21 mouse cellular contexts compared by ENCODE assay signal in the genomic region with DNA sequence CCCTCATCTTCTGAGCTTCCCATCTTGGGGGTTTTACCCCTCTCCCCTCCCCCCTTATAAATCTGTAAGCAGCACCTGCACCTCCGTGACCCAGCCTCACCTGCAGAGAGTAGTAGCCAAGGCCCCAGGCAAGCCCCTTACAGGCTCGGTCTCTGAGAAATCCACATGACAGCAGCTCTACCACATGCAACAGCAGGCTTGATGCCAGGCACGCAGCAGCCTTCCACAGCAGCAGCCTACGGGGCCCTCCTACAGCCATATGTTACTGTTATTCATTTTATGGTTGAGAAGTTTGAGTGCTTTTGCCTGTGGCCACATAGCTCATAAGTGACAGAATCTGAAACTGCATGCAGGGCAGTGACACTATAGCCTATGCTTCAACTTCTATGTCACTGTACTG. TPM values are rescaled to one million over a fixed set of nuclear protein-coding genes. Genes with fewer than 3 reads are reported as not detected.
DNase-seq lines count a peak whose midpoint lies in the region; ATAC-seq and TF ChIP-seq lines count a peak whose summit lies in the region.
"Had no signal": no experiment of that assay in that cellular context is flagged by ENCODE, and none has a peak within 500 bp of the region (broad histone marks: within the 10 kb centered on the region; RNA-seq: fewer than 3 reads in every experiment).

No protein-coding gene starts in this region.

- H3K4me2 ChIP-seq in midbrain, embryonic 16.5 days (ENCODE audit: low read length): no peak overlapping the region
- H3K4me2 ChIP-seq in heart, embryonic 11.5 days: no peak overlapping the region
- H3K4me2 ChIP-seq: embryonic facial prominence, embryonic 15.5 days; limb, embryonic 12.5 days; liver, embryonic 15.5 days; neural tube, embryonic 12.5 days had no signal

- H3K36me3 ChIP-seq in midbrain, embryonic 16.5 days (ENCODE audit: control insufficient read depth, insufficient read depth, low read length): peaks cover 61% of the 10 kb centered on the region
- H3K36me3 ChIP-seq in heart, embryonic 11.5 days (ENCODE audit: control insufficient read depth, insufficient read depth, low read length): peaks cover 44% of the 10 kb centered on the region

- DNase-seq in frontal cortex, postnatal 25 days (ENCODE audit: low spot score in 2 of 2): no peak
- DNase-seq in layer of hippocampus, adult 2 months (ENCODE audit: low spot score in 2 of 2): peak; percentile 74 to 83
- DNase-seq in left cerebral cortex, postnatal 10 days (ENCODE audit: extremely low spot score in 1 of 2, low spot score in 2 of 2): peak; percentile 68 to 72
- peak; percentile 80 to 84 for DNase-seq in right cerebral cortex, postnatal 36 days (ENCODE audit: low spot score in 2 of 2)
- DNase-seq in embryo, embryonic 10.5 days (ENCODE audit: low spot score): no peak
- DNase-seq: adrenal gland, adult 8-10 months; B cell, adult 2 months; heart, adult 18-20 months; heart, postnatal 14 days; lung, postnatal 36 days; midbrain, embryonic 14.5 days; thymus, adult 2 months had no signal

- H3K4me1 ChIP-seq in midbrain, embryonic 16.5 days (ENCODE audit: control insufficient read depth, insufficient read depth, low read length): no peaks in the 10 kb centered on the region
- no peaks in the 10 kb centered on the region for H3K4me1 ChIP-seq in heart, embryonic 11.5 days (ENCODE audit: control insufficient read depth, insufficient read depth, low read length)
- H3K4me1 ChIP-seq: embryonic facial prominence, embryonic 15.5 days; liver, embryonic 15.5 days; neural tube, embryonic 12.5 days had no signal

- H3K27me3 ChIP-seq in midbrain, embryonic 16.5 days (ENCODE audit: control insufficient read depth, insufficient read depth, low read depth, low read length): no peaks in the 10 kb centered on the region
- no peaks in the 10 kb centered on the region for H3K27me3 ChIP-seq in heart, embryonic 11.5 days (ENCODE audit: control insufficient read depth, insufficient read depth, low read length)
- H3K27me3 ChIP-seq: embryonic facial prominence, embryonic 15.5 days; limb, embryonic 12.5 days; liver, embryonic 15.5 days; neural tube, embryonic 12.5 days had no signal

- H3K4me3 ChIP-seq in layer of hippocampus, adult 2 months: no peak overlapping the region
- H3K4me3 ChIP-seq in midbrain, embryonic 16.5 days (ENCODE audit: low read depth, low read length): no peak overlapping the region
- H3K4me3 ChIP-seq in heart, embryonic 11.5 days (ENCODE audit: low read depth, low read length): no peak overlapping the region
- H3K4me3 ChIP-seq: embryonic facial prominence, embryonic 15.5 days; limb, embryonic 12.5 days; liver, embryonic 15.5 days; neural tube, embryonic 12.5 days had no signal

- H3K9ac ChIP-seq in midbrain, embryonic 16.5 days (ENCODE audit: low read depth, low read length): no peak overlapping the region
- no peak overlapping the region for H3K9ac ChIP-seq in heart, embryonic 11.5 days (ENCODE audit: low read depth, low read length)
- H3K9ac ChIP-seq: embryonic facial prominence, embryonic 15.5 days; limb, embryonic 12.5 days; liver, embryonic 15.5 days; neural tube, embryonic 12.5 days had no signal

- intact Hi-C loops in left cerebral cortex, postnatal 10 days (cut with DNase I): no loop called here

- no peak for TF ChIP-seq CTCF in layer of hippocampus, adult 2 months (conservative IDR thresholded peaks at IDR 0.05)

- WGBS in midbrain, embryonic 16.5 days: 96% methylated on average over 4 of the region's 4 CpGs
- WGBS in heart, embryonic 11.5 days (ENCODE audit: insufficient replicate concordance): 89% methylated on average over 4 of the region's 4 CpGs

- peak overlapping the region; percentile 85 for H3K27ac ChIP-seq in layer of hippocampus, adult 2 months
- no peak overlapping the region for H3K27ac ChIP-seq in midbrain, embryonic 16.5 days (ENCODE audit: low read length)
- H3K27ac ChIP-seq in heart, embryonic 11.5 days (ENCODE audit: low read depth, low read length): no peak overlapping the region
- H3K27ac ChIP-seq: embryonic facial prominence, embryonic 15.5 days; kidney, postnatal 0 days; limb, embryonic 12.5 days; liver, embryonic 15.5 days; neural tube, embryonic 12.5 days had no signal

- ATAC-seq in frontal cortex, adult (ENCODE audit: low TSS enrichment): peak; percentile 76
- ATAC-seq in midbrain, embryonic 16.5 days: no peak
- no peak for ATAC-seq in heart, embryonic 11.5 days (replicated peaks; ENCODE audit: insufficient number of reproducible peaks, low FRiP score, low TSS enrichment)
- ATAC-seq: inflammation-experienced regulatory T-cells, adult 6 months had no signal

- no peaks in the 10 kb centered on the region for H3K9me3 ChIP-seq in midbrain, embryonic 16.5 days (replicated peaks; ENCODE audit: control insufficient read depth, low read length, poor library complexity, severe bottlenecking)
- no peaks in the 10 kb centered on the region for H3K9me3 ChIP-seq in heart, embryonic 11.5 days (replicated peaks; ENCODE audit: control insufficient read depth, low read length)
- H3K9me3 ChIP-seq: embryonic facial prominence, embryonic 15.5 days; limb, embryonic 12.5 days; liver, embryonic 15.5 days; neural tube, embryonic 12.5 days had no signal

RNA-seq across cellular contexts. Expression of gene Rasl10a, which starts 22.5 kb away (rescaled TPM):
- 10 to 100 TPM; 87.7 to 95.3 TPM for total RNA-seq in layer of hippocampus, adult 2 months (2021)
- total RNA-seq in left cerebral cortex, postnatal 10 days (2021): 10 to 100 TPM; 43.2 to 47.9 TPM
- polyA plus RNA-seq in midbrain, embryonic 16.5 days (2015; fragmentation: Nextera tagmentation; extraction: Ambion mirVana): 1.1 and 1.2 TPM in 2 replicates
- polyA plus RNA-seq in heart, embryonic 11.5 days (2014; fragmentation: Nextera tagmentation; extraction: Ambion mirVana): 0.92 and 1.1 TPM in 2 replicates
- polyA plus RNA-seq: inflammation-experienced regulatory T-cells, adult 6 months had no signal

RNA-seq across cellular contexts. Expression of gene Gas2l1, which starts 29.7 kb away (rescaled TPM):
- 10 to 100 TPM; 93.6 to 97.7 TPM for total RNA-seq in layer of hippocampus, adult 2 months (2021)
- total RNA-seq in left cerebral cortex, postnatal 10 days (2021): 10 to 100 TPM; 48.1 to 48.3 TPM
- polyA plus RNA-seq in midbrain, embryonic 16.5 days (2015; fragmentation: Nextera tagmentation; extraction: Ambion mirVana): 19.5 and 20.6 TPM in 2 replicates
- polyA plus RNA-seq in heart, embryonic 11.5 days (2014; fragmentation: Nextera tagmentation; extraction: Ambion mirVana): 23.2 and 26.3 TPM in 2 replicates

RNA-seq across cellular contexts. Expression of gene Ap1b1, which starts 48.8 kb away (rescaled TPM):
- total RNA-seq in layer of hippocampus, adult 2 months (2021): 100 to 1,000 TPM; 144 to 147 TPM
- total RNA-seq in left cerebral cortex, postnatal 10 days (2021): 100 to 1,000 TPM; 118 to 134 TPM
- polyA plus RNA-seq in midbrain, embryonic 16.5 days (2015; fragmentation: Nextera tagmentation; extraction: Ambion mirVana): 104 and 108 TPM in 2 replicates
- 47.6 and 57.9 TPM in 2 replicates for polyA plus RNA-seq in heart, embryonic 11.5 days (2014; fragmentation: Nextera tagmentation; extraction: Ambion mirVana)

Comparison
In these comparisons a context has a peak if more than half of its experiments do, and no peak if none do; other contexts are left out.
1. DNase-seq: peak in layer of hippocampus, adult 2 months (2 of 2), left cerebral cortex, postnatal 10 days (2 of 2) and right cerebral cortex, postnatal 36 days (2 of 2); none in frontal cortex, postnatal 25 days (0 of 2) and embryo, embryonic 10.5 days (single experiment).